Comparison of ENCODE assay signal across 8 mouse cellular contexts in genomic region chr7:45522194-45522752, GRCm38 (mm10). TPM values are rescaled to one million over a fixed set of nuclear protein-coding genes. Genes with fewer than 3 reads are reported as not detected.
DNase-seq lines count a peak whose midpoint lies in the region; ATAC-seq and TF ChIP-seq lines count a peak whose summit lies in the region.

No protein-coding gene starts in this region.

- no peak for ATAC-seq in heart, postnatal 0 days (ENCODE audit: insufficient read depth, low read depth)
- ATAC-seq in hindbrain, embryonic 12.5 days (ENCODE audit: low FRiP score) = no peak
- 0 out of 2 replicates have a peak, but pooled peaks have one; percentile 10 for ATAC-seq in midbrain, embryonic 13.5 days

- H3K9ac ChIP-seq in heart, postnatal 0 days (replicated peaks; ENCODE audit: low read depth, low read length) = peak overlapping the region; percentile 38; the same call in 1 of the 2 replicates
- H3K9ac ChIP-seq in hindbrain, embryonic 12.5 days = no peak overlapping the region; the same call in 1 of the 2 replicates
- peak overlapping the region; percentile 66 for H3K9ac ChIP-seq in midbrain, embryonic 13.5 days (replicated peaks)

- peaks cover 26% of the 10 kb centered on the region for H3K4me1 ChIP-seq in heart, postnatal 0 days (ENCODE audit: control insufficient read depth, insufficient read depth)
- H3K4me1 ChIP-seq in bone marrow macrophage, adult 2 months (ENCODE audit: control insufficient read depth, insufficient read depth, low read length) = peaks cover 10% of the 10 kb centered on the region
- peaks cover 21% of the 10 kb centered on the region for H3K4me1 ChIP-seq in hindbrain, embryonic 12.5 days
- H3K4me1 ChIP-seq in midbrain, embryonic 13.5 days (replicated peaks) = peaks cover 33% of the 10 kb centered on the region

- no peak for TF ChIP-seq POLR2A in bone marrow macrophage, adult 2 months (IDR thresholded peaks at IDR 0.05; ENCODE audit: borderline replicate concordance, low read depth, low read length)

- no peak for TF ChIP-seq EP300 in heart, postnatal 0 days (IDR thresholded peaks at IDR 0.05; ENCODE audit: low read depth)

- no peak for DNase-seq in heart, postnatal 0 days (ENCODE audit: low spot score)
- no peak for DNase-seq in heart, adult 11 months
- DNase-seq in right cerebral cortex, adult 2 months (ENCODE audit: low spot score in 2 of 2) = no peak
- DNase-seq in T-cell, adult 2 months (ENCODE audit: low spot score) = no peak
- no peak for DNase-seq in adrenal gland, postnatal 4 days (ENCODE audit: low spot score in 2 of 2)

- peak overlapping the region; percentile 60 for H3K4me2 ChIP-seq in heart, postnatal 0 days (ENCODE audit: low read depth, low read length)
- peak overlapping the region; percentile 56 for H3K4me2 ChIP-seq in hindbrain, embryonic 12.5 days (replicated peaks)
- peak overlapping the region; percentile 59 for H3K4me2 ChIP-seq in midbrain, embryonic 13.5 days (replicated peaks)

- H3K27ac ChIP-seq in heart, postnatal 0 days (ENCODE audit: low read depth) = peak overlapping the region; percentile 69; the same call in 1 of the 2 replicates
- no peak overlapping the region for H3K27ac ChIP-seq in bone marrow macrophage, adult 2 months (ENCODE audit: insufficient read depth, low read depth, low read length)
- no peak overlapping the region for H3K27ac ChIP-seq in hindbrain, embryonic 12.5 days
- no peak overlapping the region for H3K27ac ChIP-seq in midbrain, embryonic 13.5 days

- no peaks in the 10 kb centered on the region for H3K9me3 ChIP-seq in heart, postnatal 0 days (replicated peaks; ENCODE audit: control insufficient read depth, low read length)
- H3K9me3 ChIP-seq in hindbrain, embryonic 12.5 days (replicated peaks) = no peaks in the 10 kb centered on the region
- H3K9me3 ChIP-seq in midbrain, embryonic 13.5 days = no peaks in the 10 kb centered on the region

- H3K27me3 ChIP-seq in heart, postnatal 0 days (ENCODE audit: control insufficient read depth, insufficient read depth, low read length) = no peaks in the 10 kb centered on the region
- H3K27me3 ChIP-seq in hindbrain, embryonic 12.5 days = no peaks in the 10 kb centered on the region
- 0 out of 2 replicates have a peak, but pooled peaks cover 3% of the 10 kb centered on the region for H3K27me3 ChIP-seq in midbrain, embryonic 13.5 days

- no peak for TF ChIP-seq CTCF in heart, postnatal 0 days (IDR thresholded peaks at IDR 0.05; ENCODE audit: low read depth)
- no peak for TF ChIP-seq CTCF in bone marrow macrophage, adult 2 months (IDR thresholded peaks at IDR 0.05; ENCODE audit: low read depth, low read length)

- 53% methylated on average over 16 of the region's 16 CpGs for WGBS in heart, postnatal 0 days
- 57% methylated on average over 16 of the region's 16 CpGs for WGBS in hindbrain, embryonic 12.5 days
- WGBS in midbrain, embryonic 13.5 days = 57% methylated on average over 16 of the region's 16 CpGs

- peak overlapping the region; percentile 50 for H3K4me3 ChIP-seq in heart, postnatal 0 days (ENCODE audit: low read depth, low read length)
- H3K4me3 ChIP-seq in bone marrow macrophage, adult 2 months (ENCODE audit: insufficient read depth, low read length) = peak overlapping the region; percentile 66
- peak overlapping the region; percentile 46 for H3K4me3 ChIP-seq in hindbrain, embryonic 12.5 days
- peak overlapping the region; percentile 51 for H3K4me3 ChIP-seq in midbrain, embryonic 13.5 days (replicated peaks)

- peaks cover 12% of the 10 kb centered on the region; the same call in 1 of the 2 replicates for H3K36me3 ChIP-seq in heart, postnatal 0 days (replicated peaks; ENCODE audit: control insufficient read depth, insufficient read depth, low read length)
- peaks cover 2% of the 10 kb centered on the region; the same call in 1 of the 2 replicates for H3K36me3 ChIP-seq in hindbrain, embryonic 12.5 days
- H3K36me3 ChIP-seq in midbrain, embryonic 13.5 days = no peaks in the 10 kb centered on the region

RNA-seq across cellular contexts. Expression of gene Ppp1r15a, which starts 3.8 kb away (rescaled TPM):
- 10.6 and 28.8 TPM in 2 replicates for total RNA-seq in heart, postnatal 0 days (2014; rRNA removed; ENCODE audit: low replicate concordance)
- 19.2 and 22.8 TPM in 2 replicates for polyA plus RNA-seq in heart, postnatal 0 days (2015; fragmentation: Nextera tagmentation; extraction: Ambion mirVana)
- polyA plus RNA-seq in bone marrow macrophage, adult 2 months (2012; ENCODE audit: insufficient read depth, insufficient read length, missing spikeins) = 21.3 and 26.7 TPM in 2 replicates
- 16.7 and 19.2 TPM in 2 replicates for polyA plus RNA-seq in hindbrain, embryonic 12.5 days (2016; fragmentation: Nextera tagmentation; extraction: Ambion mirVana)
- polyA plus RNA-seq in midbrain, embryonic 13.5 days (2015; fragmentation: Nextera tagmentation; extraction: Ambion mirVana) = 11.7 and 11.9 TPM in 2 replicates
- total RNA-seq in adrenal gland, postnatal 4 days (2021) = 10 to 100 TPM; 36.9 to 45.1 TPM

RNA-seq across cellular contexts. Expression of gene Plekha4, which starts 3.9 kb away (rescaled TPM):
- 1.3 and 3.4 TPM in 2 replicates for total RNA-seq in heart, postnatal 0 days (2014; rRNA removed; ENCODE audit: low replicate concordance)
- 0.78 and 1.2 TPM in 2 replicates for polyA plus RNA-seq in heart, postnatal 0 days (2015; fragmentation: Nextera tagmentation; extraction: Ambion mirVana)
- polyA plus RNA-seq in bone marrow macrophage, adult 2 months (2012; ENCODE audit: insufficient read depth, insufficient read length, missing spikeins) = 1.0 and 1.6 TPM in 2 replicates
- 1.9 and 3.8 TPM in 2 replicates for polyA plus RNA-seq in hindbrain, embryonic 12.5 days (2016; fragmentation: Nextera tagmentation; extraction: Ambion mirVana)
- 0.23 and 0.46 TPM in 2 replicates for polyA plus RNA-seq in midbrain, embryonic 13.5 days (2015; fragmentation: Nextera tagmentation; extraction: Ambion mirVana)
- total RNA-seq in adrenal gland, postnatal 4 days (2021) = 10 to 100 TPM; 12.5 to 17.5 TPM

RNA-seq across cellular contexts. Expression of gene Nucb1, which starts 12.1 kb away (rescaled TPM):
- 78.4 and 107 TPM in 2 replicates for total RNA-seq in heart, postnatal 0 days (2014; rRNA removed; ENCODE audit: low replicate concordance)
- polyA plus RNA-seq in heart, postnatal 0 days (2015; fragmentation: Nextera tagmentation; extraction: Ambion mirVana) = 108 and 110 TPM in 2 replicates
- polyA plus RNA-seq in bone marrow macrophage, adult 2 months (2012; ENCODE audit: insufficient read depth, insufficient read length, missing spikeins) = 278 and 296 TPM in 2 replicates
- polyA plus RNA-seq in hindbrain, embryonic 12.5 days (2016; fragmentation: Nextera tagmentation; extraction: Ambion mirVana) = 144 and 147 TPM in 2 replicates
- 86.7 and 101 TPM in 2 replicates for polyA plus RNA-seq in midbrain, embryonic 13.5 days (2015; fragmentation: Nextera tagmentation; extraction: Ambion mirVana)
- 100 to 1,000 TPM; 236 to 239 TPM for total RNA-seq in adrenal gland, postnatal 4 days (2021)

RNA-seq across cellular contexts. Expression of gene Hsd17b14, which starts 32.4 kb away (rescaled TPM):
- not detected in 2 replicates for total RNA-seq in heart, postnatal 0 days (2014; rRNA removed; ENCODE audit: low replicate concordance)
- 0.11 and 0.34 TPM in 2 replicates for polyA plus RNA-seq in heart, postnatal 0 days (2015; fragmentation: Nextera tagmentation; extraction: Ambion mirVana)
- 2.0 and 2.5 TPM in 2 replicates for polyA plus RNA-seq in bone marrow macrophage, adult 2 months (2012; ENCODE audit: insufficient read depth, insufficient read length, missing spikeins)
- polyA plus RNA-seq in hindbrain, embryonic 12.5 days (2016; fragmentation: Nextera tagmentation; extraction: Ambion mirVana) = 0.70 and 0.79 TPM in 2 replicates
- polyA plus RNA-seq in midbrain, embryonic 13.5 days (2015; fragmentation: Nextera tagmentation; extraction: Ambion mirVana) = 0.13 and 0.21 TPM in 2 replicates
- 1 to 10 TPM; 1.3 to 1.8 TPM for total RNA-seq in adrenal gland, postnatal 4 days (2021)

RNA-seq across cellular contexts. Expression of gene Dhdh, which starts 33.7 kb away (rescaled TPM):
- total RNA-seq in heart, postnatal 0 days (2014; rRNA removed; ENCODE audit: low replicate concordance) = 3.4 and 5.6 TPM in 2 replicates
- polyA plus RNA-seq in heart, postnatal 0 days (2015; fragmentation: Nextera tagmentation; extraction: Ambion mirVana) = 5.1 and 5.3 TPM in 2 replicates
- polyA plus RNA-seq in bone marrow macrophage, adult 2 months (2012; ENCODE audit: insufficient read depth, insufficient read length, missing spikeins) = 22.0 and 25.4 TPM in 2 replicates
- 3.4 and 3.5 TPM in 2 replicates for polyA plus RNA-seq in hindbrain, embryonic 12.5 days (2016; fragmentation: Nextera tagmentation; extraction: Ambion mirVana)
- 3.3 and 3.6 TPM in 2 replicates for polyA plus RNA-seq in midbrain, embryonic 13.5 days (2015; fragmentation: Nextera tagmentation; extraction: Ambion mirVana)
- 10 to 100 TPM; 35.0 to 38.8 TPM for total RNA-seq in adrenal gland, postnatal 4 days (2021)
